Mouse (Mus musculus): Measurements from ENCODE around the gene Zc2hc1b.
"Not testable (repeated sequence)": the region's sequence is repeated elsewhere in the genome, so short reads cannot be mapped to it uniquely, and the experiment has no call there.

The Zc2hc1b gene

GRCm38 (mm10) chr10:13177973-13178624, at the start of gene Zc2hc1b:
TSS of gene Zc2hc1b (minus strand) at chr10:13178023.
- DNase-seq (ENCODE audit: low spot score in 2 of 2), result no peak

- no peak for DNase-seq (ENCODE audit: low spot score in 2 of 2)
Measured at GRCm38 (mm10) chr10:13225377-13226063, 47.7 kb upstream of the Zc2hc1b start.

GRCm38 (mm10) chr10:13222135-13222534, 44.3 kb upstream of the Zc2hc1b start:
- DNase-seq (ENCODE audit: low spot score in 2 of 2), result no peak

GRCm38 (mm10) chr10:13220061-13220460, 42.2 kb upstream of the Zc2hc1b start:
- no peak for DNase-seq (ENCODE audit: low spot score in 2 of 2)

GRCm38 (mm10) chr10:13213956-13214355, 36.1 kb upstream of the Zc2hc1b start:
- no peak for DNase-seq (ENCODE audit: low spot score in 2 of 2)

GRCm38 (mm10) chr10:13212829-13213228, 35.0 kb upstream of the Zc2hc1b start:
- DNase-seq (ENCODE audit: low spot score in 2 of 2), result no peak

- DNase-seq (ENCODE audit: low spot score in 2 of 2), result no peak
Measured at GRCm38 (mm10) chr10:13212326-13212725, 34.5 kb upstream of the Zc2hc1b start.

- DNase-seq (ENCODE audit: low spot score in 2 of 2), result no peak
Measured at GRCm38 (mm10) chr10:13209930-13210637, 32.3 kb upstream of the Zc2hc1b start.

- DNase-seq (ENCODE audit: low spot score in 2 of 2), result no peak
Measured at GRCm38 (mm10) chr10:13209506-13209905, 31.7 kb upstream of the Zc2hc1b start.

GRCm38 (mm10) chr10:13209061-13209460, 31.2 kb upstream of the Zc2hc1b start:
- DNase-seq (ENCODE audit: low spot score in 2 of 2), result no peak

- DNase-seq (ENCODE audit: low spot score in 2 of 2), result no peak
Measured at GRCm38 (mm10) chr10:13201741-13202293, 24.0 kb upstream of the Zc2hc1b start.

GRCm38 (mm10) chr10:13200862-13201261, 23.0 kb upstream of the Zc2hc1b start:
- DNase-seq (ENCODE audit: low spot score in 2 of 2), result no peak

GRCm38 (mm10) chr10:13199234-13199633, 21.4 kb upstream of the Zc2hc1b start:
- DNase-seq (ENCODE audit: low spot score in 2 of 2), result no peak

GRCm38 (mm10) chr10:13196872-13197507, 19.2 kb upstream of the Zc2hc1b start:
- no peak for DNase-seq (ENCODE audit: low spot score in 2 of 2)

GRCm38 (mm10) chr10:13193496-13193895, 15.7 kb upstream of the Zc2hc1b start:
- DNase-seq (ENCODE audit: low spot score in 2 of 2), result not testable (repeated sequence)

- DNase-seq (ENCODE audit: low spot score in 2 of 2), result peak; percentile 80 to 95
Measured at GRCm38 (mm10) chr10:13192731-13193351, 15.0 kb upstream of the Zc2hc1b start, which contains the start of gene Ltv1. TSS of gene Ltv1 (minus strand) at chr10:13193168.

- DNase-seq (ENCODE audit: low spot score in 2 of 2), result no peak
Measured at GRCm38 (mm10) chr10:13189881-13190280, 12.1 kb upstream of the Zc2hc1b start.

- DNase-seq (ENCODE audit: low spot score in 2 of 2), result no peak
Measured at GRCm38 (mm10) chr10:13186754-13187153, 8.9 kb upstream of the Zc2hc1b start.

GRCm38 (mm10) chr10:13184170-13184766, 6.4 kb upstream of the Zc2hc1b start:
- no peak for DNase-seq (ENCODE audit: low spot score in 2 of 2)

- no peak for DNase-seq (ENCODE audit: low spot score in 2 of 2)
Measured at GRCm38 (mm10) chr10:13180211-13180610, 2.4 kb upstream of the Zc2hc1b start.

- DNase-seq (ENCODE audit: low spot score in 2 of 2), result no peak
Measured at GRCm38 (mm10) chr10:13175866-13176265, 2.0 kb downstream of the Zc2hc1b start.

Data from left cerebral cortex, adult 9 months (tissue).